12 mouse cellular contexts compared by ENCODE assay signal in genomic region chr14:78160819-78161218, GRCm38 (mm10).
"Had no signal": no experiment of that assay in that cellular context is flagged by ENCODE, and none has a peak within 500 bp of the region (broad histone marks: within the 10 kb centered on the region; RNA-seq: fewer than 3 reads in every experiment).

No protein-coding gene starts in this region.

- H3K4me2 ChIP-seq: kidney, embryonic 15.5 days; limb, embryonic 15.5 days; liver, embryonic 12.5 days; lung, embryonic 15.5 days; midbrain, embryonic 12.5 days had no signal

- DNase-seq: kidney, adult 2 months; kidney, postnatal 14 days; layer of hippocampus, adult 9-11 months; layer of hippocampus, postnatal 36 days; thymus, postnatal 4 days had no signal

- H3K4me3 ChIP-seq: kidney, embryonic 15.5 days; limb, embryonic 15.5 days; liver, embryonic 12.5 days; lung, embryonic 15.5 days; midbrain, embryonic 12.5 days had no signal

- H3K9ac ChIP-seq: kidney, embryonic 15.5 days; limb, embryonic 15.5 days; liver, embryonic 12.5 days; lung, embryonic 15.5 days; midbrain, embryonic 12.5 days had no signal

- H3K9me3 ChIP-seq: kidney, embryonic 15.5 days; limb, embryonic 15.5 days; lung, embryonic 15.5 days; midbrain, embryonic 12.5 days had no signal

- H3K36me3 ChIP-seq: kidney, embryonic 15.5 days; limb, embryonic 15.5 days; liver, embryonic 12.5 days; lung, embryonic 15.5 days; midbrain, embryonic 12.5 days had no signal

- ATAC-seq: liver, embryonic 12.5 days; midbrain, embryonic 16.5 days had no signal

- H3K4me1 ChIP-seq: kidney, embryonic 15.5 days; limb, embryonic 15.5 days; liver, embryonic 12.5 days; lung, embryonic 15.5 days; midbrain, embryonic 12.5 days had no signal

- H3K27me3 ChIP-seq: kidney, embryonic 15.5 days; limb, embryonic 15.5 days; liver, embryonic 12.5 days; lung, embryonic 15.5 days; midbrain, embryonic 12.5 days had no signal

- H3K27ac ChIP-seq: kidney, embryonic 15.5 days; limb, embryonic 15.5 days; liver, embryonic 12.5 days; lung, embryonic 15.5 days; midbrain, embryonic 12.5 days; stomach, postnatal 0 days had no signal
